Mouse (Mus musculus) layer of hippocampus, adult 9-11 months (tissue): ENCODE results near the gene Smndc1.

Source experiments
- DNase-seq: peaks from one replicate; pipeline ENCODE4 v3.0.0; 2022

The Smndc1 gene

GRCm38 (mm10) chr19:53390495-53391007, at the start of gene Smndc1:
Gene Smndc1, minus strand, starts transcription at chr19:53390578.
- peak; percentile 100 for DNase-seq

DNA sequence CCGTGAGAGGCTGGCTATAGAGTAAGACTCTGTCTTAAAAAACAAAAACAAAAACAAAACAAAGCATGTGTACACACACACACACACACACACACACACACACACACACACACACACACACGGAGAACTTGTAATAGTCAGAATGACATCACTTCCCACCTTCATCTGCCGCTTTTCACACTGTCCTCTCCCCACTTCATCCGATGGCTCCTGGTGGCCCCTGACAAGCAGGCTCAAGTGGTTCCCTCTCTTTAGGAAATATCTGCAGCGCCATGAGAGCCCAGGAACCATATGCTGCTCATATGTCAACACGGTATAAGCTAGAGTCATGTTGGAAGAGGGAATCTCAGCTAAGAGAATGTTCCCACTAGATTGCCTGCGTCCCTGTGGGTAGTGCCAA, 49.0 kb upstream of the Smndc1 start:
- no peak for DNase-seq

DNA sequence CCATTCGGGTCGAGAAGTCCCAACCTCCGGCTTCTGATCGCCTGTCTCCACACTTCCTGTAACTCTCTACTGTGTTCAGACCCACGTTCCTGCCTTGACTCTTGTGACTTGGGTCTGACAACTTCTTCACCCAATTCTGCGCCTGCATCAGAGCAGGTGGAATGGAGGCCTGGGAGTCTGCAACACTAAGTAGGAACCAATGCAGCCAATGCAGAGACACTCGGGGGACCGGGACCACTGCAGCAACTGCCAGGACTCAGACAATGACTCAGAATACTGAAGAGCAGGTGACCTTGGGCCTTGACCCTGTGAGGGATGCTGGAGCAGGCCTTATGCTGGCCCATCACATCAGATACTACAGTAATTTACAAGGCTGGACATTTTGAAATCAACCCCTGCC, 47.6 kb upstream of the Smndc1 start:
- DNase-seq, result no peak

GRCm38 (mm10) chr19:53437311-53437958, 47.1 kb upstream of the Smndc1 start:
- no peak for DNase-seq

GRCm38 (mm10) chr19:53433949-53434689, 43.7 kb upstream of the Smndc1 start:
- no peak for DNase-seq

DNA sequence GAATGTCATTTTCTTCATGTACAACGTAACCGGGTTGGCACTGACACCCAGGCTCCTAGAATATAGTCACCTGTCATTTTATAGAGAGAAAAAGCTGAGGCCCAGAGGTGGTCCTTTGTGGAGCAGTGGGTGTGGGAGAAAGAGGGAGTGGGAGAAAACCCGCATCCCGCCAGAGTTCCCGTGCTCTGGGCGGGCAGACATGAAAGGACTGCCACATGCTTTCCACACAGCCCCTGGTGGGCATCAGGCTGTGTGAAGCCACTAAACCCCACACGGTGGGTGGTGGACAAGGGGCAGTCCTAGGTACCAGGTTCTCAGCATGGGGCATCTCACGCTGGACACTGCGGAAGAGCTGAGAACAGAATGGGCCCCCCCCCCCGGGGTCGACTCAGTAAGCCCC, 40.6 kb upstream of the Smndc1 start:
- DNase-seq, result no peak

DNA sequence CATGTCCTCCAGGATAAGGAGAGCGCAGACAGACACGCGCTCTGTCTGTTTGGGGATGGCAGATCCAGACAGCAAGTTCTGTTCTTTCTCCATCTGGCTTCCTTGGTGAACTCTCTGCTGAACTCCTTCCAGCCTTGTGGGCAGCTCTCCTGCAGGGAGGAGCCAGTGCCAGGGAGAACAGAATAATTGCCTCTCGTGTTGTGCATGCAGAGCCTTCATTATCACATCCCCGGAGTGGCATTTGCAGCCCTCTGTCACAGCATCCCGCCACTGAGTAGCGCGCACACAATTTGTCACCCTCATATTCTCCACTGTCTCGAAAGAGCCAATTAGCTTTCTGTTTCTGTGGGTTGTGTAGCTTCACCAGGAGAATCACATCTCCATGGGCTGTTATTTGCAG, 40.0 kb upstream of the Smndc1 start:
- DNase-seq, result peak; percentile 92

- peak; percentile 81 for DNase-seq
These were observed 37.4 kb upstream of the Smndc1 start for GRCm38 (mm10) chr19:53427817-53428216.

DNA sequence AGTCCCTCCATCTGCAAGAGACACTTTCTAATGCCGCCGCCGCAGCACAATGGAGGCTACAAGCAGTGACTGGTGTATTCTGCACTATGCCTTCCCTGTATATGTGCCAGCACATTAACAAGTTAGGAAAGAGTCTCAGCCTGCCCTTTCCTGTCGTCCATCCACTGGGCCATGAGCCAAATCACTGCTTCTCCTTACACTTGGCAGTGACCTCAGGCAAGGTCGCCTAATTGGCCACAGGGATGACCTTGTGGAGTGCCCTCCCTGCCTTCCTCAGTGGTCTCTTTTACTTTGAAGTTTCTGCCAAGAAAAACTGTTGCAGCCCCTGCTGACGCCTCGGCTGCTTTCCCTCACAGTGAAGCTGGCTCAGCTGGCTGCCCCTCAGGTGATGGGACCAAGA, 37.0 kb upstream of the Smndc1 start:
- peak; percentile 24 for DNase-seq

DNA sequence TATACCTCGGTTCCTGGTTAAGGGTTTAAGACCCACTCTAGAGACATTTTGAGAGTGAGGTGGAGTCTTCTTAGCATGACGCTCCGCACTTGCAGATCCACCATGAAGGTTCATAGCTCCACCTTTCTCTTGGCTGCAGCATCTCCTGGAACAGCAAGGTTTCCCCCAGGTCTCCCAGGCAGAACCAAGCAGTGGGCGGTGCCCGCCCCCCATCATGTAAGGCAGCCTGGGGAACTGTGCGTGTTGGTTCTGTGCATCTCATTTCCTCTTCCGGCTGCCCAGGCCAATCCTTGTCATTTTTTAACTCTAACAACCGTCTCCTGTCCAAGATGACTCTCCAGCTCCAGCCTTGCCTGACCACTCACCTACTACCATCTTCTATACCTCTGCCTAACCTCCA, 35.4 kb upstream of the Smndc1 start:
- DNase-seq, result no peak

DNA sequence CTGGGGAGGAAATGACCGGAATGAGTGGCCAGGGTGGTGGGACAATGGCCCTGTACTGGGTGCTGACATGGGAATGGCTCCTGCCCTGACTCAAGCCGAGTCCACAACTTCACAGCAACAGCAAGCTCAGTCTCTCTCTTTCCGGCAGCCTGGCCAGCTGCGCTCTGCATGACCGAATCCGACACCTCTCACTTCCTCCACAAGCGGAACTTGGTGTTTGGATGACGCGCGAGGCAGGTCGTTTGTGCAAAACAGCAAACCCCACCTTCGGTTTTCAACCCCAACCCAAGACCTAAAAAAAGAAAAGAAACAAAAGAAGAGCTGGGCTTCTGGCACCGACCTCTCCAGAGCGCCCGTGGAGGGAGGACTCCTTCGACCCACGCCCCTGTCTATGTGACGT, 34.3 kb upstream of the Smndc1 start:
- no peak for DNase-seq

GRCm38 (mm10) chr19:53423816-53424465, 33.6 kb upstream of the Smndc1 start:
- no peak for DNase-seq

DNA sequence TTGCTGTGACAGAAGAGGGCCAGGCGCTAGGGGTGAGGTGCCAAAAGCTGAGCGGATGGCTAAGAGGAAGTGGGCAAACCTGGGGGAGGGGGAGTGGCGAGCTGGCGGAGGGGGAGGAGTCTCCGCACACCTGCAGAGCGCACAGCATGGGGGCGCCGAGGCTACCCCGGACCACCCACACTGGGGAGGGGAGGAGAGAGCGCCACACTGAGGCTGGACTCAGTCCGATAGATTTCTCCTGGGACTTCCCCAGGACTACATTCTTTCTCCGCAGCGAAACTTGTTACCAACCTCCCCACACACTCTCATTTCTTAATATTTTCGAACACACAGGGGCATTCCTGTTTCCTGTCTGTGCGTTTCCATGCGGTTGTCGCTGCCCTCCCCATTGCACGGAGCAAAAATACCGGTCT, 33.0 kb upstream of the Smndc1 start:
- DNase-seq, result no peak

DNA sequence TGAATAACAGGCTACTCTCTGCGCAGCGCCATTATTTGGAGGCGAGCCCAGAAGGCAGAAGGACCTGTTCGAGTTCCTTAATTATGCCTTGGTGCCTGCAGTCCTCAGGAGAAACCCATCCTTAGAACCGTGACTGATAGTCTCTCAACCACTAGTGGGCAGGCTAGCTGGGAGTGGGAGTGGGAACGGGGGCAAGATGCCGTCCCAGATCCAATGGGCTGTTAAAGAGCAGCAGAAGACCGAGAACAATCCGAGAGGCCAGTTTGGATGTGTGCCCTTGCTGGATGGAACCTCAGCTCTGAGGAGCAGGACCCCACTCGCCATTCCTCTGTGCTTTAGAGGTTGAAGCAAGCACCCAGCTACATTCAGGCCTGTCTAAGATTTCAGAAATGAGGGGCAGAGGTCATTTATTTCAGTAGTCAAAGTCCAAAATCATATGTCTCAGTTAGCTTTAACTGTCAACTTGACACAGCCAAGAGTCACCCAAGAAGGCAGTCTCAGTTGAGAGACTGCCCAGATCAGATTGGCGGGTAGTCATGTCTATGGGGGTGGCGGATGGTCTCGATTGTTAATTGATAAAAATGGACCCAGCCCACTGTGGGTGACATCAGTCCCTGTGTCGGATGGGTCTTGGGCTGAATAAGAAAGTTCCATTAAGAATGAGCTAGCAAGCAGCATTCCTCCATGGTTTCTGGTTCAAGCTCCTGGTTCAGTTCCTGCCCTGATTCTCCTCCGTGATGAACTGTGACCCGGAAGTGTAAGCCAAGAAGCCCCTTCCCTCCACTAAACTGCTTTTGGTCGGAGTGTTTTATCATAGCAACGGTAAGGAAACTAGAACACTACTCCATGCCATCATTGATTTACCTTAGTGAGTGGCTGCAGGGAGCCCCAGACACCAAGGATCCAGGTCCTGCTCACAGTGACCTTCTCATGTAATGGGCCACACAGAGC, 32.3 kb upstream of the Smndc1 start:
- no peak for DNase-seq

DNA sequence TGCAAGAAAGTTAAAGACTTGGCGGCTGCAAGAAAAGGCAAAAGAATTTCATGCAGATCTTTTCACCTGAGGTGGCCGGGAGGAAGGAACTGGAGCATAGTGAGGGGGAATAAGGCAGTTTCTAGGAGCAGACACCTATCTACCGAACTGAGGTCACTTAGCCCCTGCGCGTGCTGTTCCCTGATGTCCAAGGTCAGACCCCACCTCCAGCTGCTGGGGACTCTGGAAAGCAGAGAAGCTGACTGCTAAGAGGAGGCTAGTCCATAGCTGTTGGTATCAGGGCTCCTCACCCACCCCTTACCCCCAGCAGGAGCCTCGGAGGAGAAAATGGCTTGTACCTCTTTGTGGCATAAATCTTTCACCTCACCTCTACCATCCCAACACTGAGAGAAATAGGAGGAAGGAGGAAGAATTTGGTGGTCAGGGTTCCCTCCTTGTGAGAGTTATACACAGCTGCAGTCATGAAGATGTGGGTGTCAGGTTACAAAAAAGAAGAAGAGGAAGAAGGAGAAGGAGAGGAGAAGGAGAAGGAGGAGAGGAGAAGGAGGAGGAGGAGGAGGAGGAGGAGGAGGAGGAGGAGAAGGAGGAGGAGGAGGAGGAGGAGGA, 31.3 kb upstream of the Smndc1 start:
- DNase-seq, result no peak

DNA sequence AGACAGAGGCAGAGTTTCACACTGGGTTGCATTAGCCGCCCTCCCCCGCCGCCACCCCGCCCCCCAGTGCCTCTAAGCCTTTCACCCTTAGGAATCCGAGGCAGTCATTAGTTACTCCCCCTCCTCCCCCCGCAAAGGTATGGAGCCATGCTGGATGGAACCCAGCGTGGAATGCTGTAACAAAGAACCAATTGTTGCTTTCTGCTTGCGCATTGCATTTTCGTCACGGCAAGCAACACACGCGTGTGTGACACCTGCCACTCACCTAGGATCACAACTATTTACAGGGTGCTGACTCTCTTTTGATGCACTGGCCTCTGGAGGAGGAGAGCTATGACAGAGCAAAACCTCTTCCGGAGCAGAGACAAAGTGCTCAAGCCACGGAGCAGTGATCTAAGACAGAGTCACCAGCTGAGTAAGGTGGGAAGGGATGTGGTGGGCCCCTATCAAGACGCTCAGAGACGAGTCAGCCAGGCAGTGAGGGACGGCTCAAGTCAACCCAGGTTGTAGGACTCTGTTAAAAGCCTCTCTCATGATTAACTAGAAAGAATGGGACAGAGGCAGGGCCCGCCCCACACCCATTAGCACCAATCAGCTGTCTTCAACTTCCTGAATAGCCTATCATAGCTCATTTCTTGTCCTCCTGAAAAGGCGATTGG, 30.7 kb upstream of the Smndc1 start:
- peak; percentile 56 for DNase-seq

- no peak for DNase-seq
These were observed 29.5 kb upstream of the Smndc1 start for GRCm38 (mm10) chr19:53419834-53420233.

GRCm38 (mm10) chr19:53415198-53415597, 24.8 kb upstream of the Smndc1 start:
- peak; percentile 70 for DNase-seq

- no peak for DNase-seq
These were observed 24.3 kb upstream of the Smndc1 start for GRCm38 (mm10) chr19:53414650-53415049.

DNA sequence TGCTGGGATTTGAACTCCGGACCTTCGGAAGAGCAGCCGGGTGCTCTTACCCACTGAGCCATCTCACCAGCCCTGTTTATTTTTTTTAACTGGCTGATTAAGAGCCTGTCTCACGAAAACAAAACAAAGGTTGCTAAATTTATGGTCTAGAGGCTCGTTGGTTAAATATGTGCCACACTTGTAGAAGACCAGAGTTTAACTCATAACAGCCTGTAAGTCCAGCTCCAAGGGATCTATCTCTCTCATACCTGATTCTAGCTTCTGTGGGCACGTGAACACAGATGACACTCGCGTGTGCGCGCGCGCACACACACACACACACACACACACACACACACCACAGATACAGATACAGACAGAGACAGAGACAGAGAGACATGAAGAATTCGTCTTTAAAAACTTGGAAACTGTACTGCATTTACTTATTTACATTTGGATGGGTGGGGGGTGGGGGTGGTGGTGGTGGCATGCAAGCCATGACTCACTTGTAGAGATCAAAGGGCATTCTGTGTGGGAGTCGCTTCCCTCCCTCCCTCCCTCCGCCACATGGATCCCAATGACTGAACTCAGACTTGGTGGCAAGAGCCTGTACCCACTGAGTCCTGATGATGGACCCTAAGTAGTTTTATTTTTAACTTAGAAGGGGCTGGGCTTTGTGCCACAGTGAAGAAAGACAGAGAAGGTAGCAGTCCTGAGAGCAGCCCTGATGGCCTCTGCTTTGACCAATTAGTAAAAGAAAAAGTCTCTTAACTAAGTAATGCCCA, 23.4 kb upstream of the Smndc1 start:
- no peak for DNase-seq
